Mouse (Mus musculus): ENCODE measurements around the gene Dnm3. TPM values are rescaled to one million over a fixed set of nuclear protein-coding genes. Genes with fewer than 3 reads are reported as not detected.

Gene Dnm3
- polyA plus RNA-seq, 1 experiment from 2014 or later: 1.1 TPM

GRCm38 (mm10) chr1:161976255-161977182 is 501.3 kb downstream of the Dnm3 start:
- Histone ChIP-seq H3K9me3 (replicated peaks) (no peaks in the 10 kb centered on the region), H3K4me3 (no peak overlapping the region), H3K27ac (no peak overlapping the region), H3K4me1 (peaks cover 23% of the 10 kb centered on the region), H3K27me3 (replicated peaks) (no peaks in the 10 kb centered on the region), H3K36me3 (no peaks in the 10 kb centered on the region; the same call in 1 of the 2 replicates), H3K9ac (no peak overlapping the region), H3K4me2 (no peak overlapping the region)
- WGBS (ENCODE audit: insufficient replicate concordance): 43% methylated on average over 16 of the region's 16 CpGs
- peak; percentile 72 for ATAC-seq

GRCm38 (mm10) chr1:161972233-161972632 is 505.6 kb downstream of the Dnm3 start:
- no peaks in the 10 kb centered on the region for H3K27me3 ChIP-seq (replicated peaks)
- peaks cover 8% of the 10 kb centered on the region for H3K36me3 ChIP-seq
- H3K9me3 ChIP-seq (replicated peaks): no peaks in the 10 kb centered on the region
- H3K27ac ChIP-seq: no peak overlapping the region
- no peak overlapping the region for H3K9ac ChIP-seq
- H3K4me1 ChIP-seq: peaks cover 39% of the 10 kb centered on the region
- 84% methylated on average over 8 of the region's 8 CpGs for WGBS (ENCODE audit: insufficient replicate concordance)
- H3K4me3 ChIP-seq: no peak overlapping the region
- no peak overlapping the region for H3K4me2 ChIP-seq
- no peak for ATAC-seq

- Histone ChIP-seq H3K36me3 (peaks cover 8% of the 10 kb centered on the region), H3K9me3 (replicated peaks) (no peaks in the 10 kb centered on the region), H3K9ac (no peak overlapping the region), H3K4me2 (no peak overlapping the region), H3K4me3 (no peak overlapping the region), H3K4me1 (peaks cover 34% of the 10 kb centered on the region), H3K27ac (no peak overlapping the region), H3K27me3 (replicated peaks) (no peaks in the 10 kb centered on the region)
- WGBS (ENCODE audit: insufficient replicate concordance): 92% methylated on average over 9 of the region's 9 CpGs
- no peak for ATAC-seq
Measured at GRCm38 (mm10) chr1:161970874-161971273, 507.0 kb downstream of the Dnm3 start.

GRCm38 (mm10) chr1:161968589-161969407 is 509.0 kb downstream of the Dnm3 start, which contains the start of gene Pigc:
Pigc (plus strand) TSS chr1:161969186.
- peak within 1 kb of the TSS; percentile 86 for H3K9ac ChIP-seq
- H3K4me1 ChIP-seq: peaks cover 20% of the 10 kb centered on the region
- H3K27ac ChIP-seq: peak within 1 kb of the TSS; percentile 83
- WGBS (ENCODE audit: insufficient replicate concordance): 5% methylated on average over 38 of the region's 38 CpGs
- peak within 1 kb of the TSS; percentile 78 for H3K4me3 ChIP-seq
- peaks cover 14% of the 10 kb centered on the region; the same call in 1 of the 2 replicates for H3K27me3 ChIP-seq (replicated peaks)
- ATAC-seq: peak; percentile 98
- H3K36me3 ChIP-seq: peaks cover 8% of the 10 kb centered on the region
- no peaks in the 10 kb centered on the region for H3K9me3 ChIP-seq (replicated peaks)
- H3K4me2 ChIP-seq: peak within 1 kb of the TSS; percentile 74

- peaks cover 8% of the 10 kb centered on the region for H3K36me3 ChIP-seq
- H3K27me3 ChIP-seq (replicated peaks): peaks cover 15% of the 10 kb centered on the region; the same call in 1 of the 2 replicates
- WGBS (ENCODE audit: insufficient replicate concordance): 91% methylated on average over 2 of the region's 2 CpGs
- H3K27ac ChIP-seq: no peak overlapping the region
- no peaks in the 10 kb centered on the region for H3K9me3 ChIP-seq (replicated peaks)
- peaks cover 15% of the 10 kb centered on the region for H3K4me1 ChIP-seq
- H3K4me3 ChIP-seq: no peak overlapping the region
- no peak overlapping the region for H3K4me2 ChIP-seq
- H3K9ac ChIP-seq: no peak overlapping the region
- ATAC-seq: no peak
Measured at GRCm38 (mm10) chr1:161967936-161968335, 509.9 kb downstream of the Dnm3 start.

- no peak overlapping the region for H3K9ac ChIP-seq
- H3K36me3 ChIP-seq: no peaks in the 10 kb centered on the region
- WGBS (ENCODE audit: insufficient replicate concordance): 50% methylated on average over 3 of the region's 3 CpGs
- no peak overlapping the region for H3K27ac ChIP-seq
- H3K27me3 ChIP-seq (replicated peaks): peaks cover 15% of the 10 kb centered on the region; the same call in 1 of the 2 replicates
- no peaks in the 10 kb centered on the region for H3K4me1 ChIP-seq
- H3K4me2 ChIP-seq: no peak overlapping the region
- no peaks in the 10 kb centered on the region for H3K9me3 ChIP-seq (replicated peaks)
- H3K4me3 ChIP-seq: no peak overlapping the region
- peak; percentile 49; the same call in 1 of the 2 replicates for ATAC-seq
Measured at GRCm38 (mm10) chr1:161962465-161963377, 515.1 kb downstream of the Dnm3 start.

- no peak for ATAC-seq
- Histone ChIP-seq H3K9me3 (replicated peaks) (no peaks in the 10 kb centered on the region), H3K4me1 (no peaks in the 10 kb centered on the region), H3K36me3 (no peaks in the 10 kb centered on the region), H3K4me2 (no peak overlapping the region), H3K9ac (no peak overlapping the region), H3K4me3 (no peak overlapping the region), H3K27ac (no peak overlapping the region), H3K27me3 (replicated peaks) (0 out of 2 replicates have a peak, but pooled peaks cover 5% of the 10 kb centered on the region)
- 76% methylated on average over 19 of the region's 19 CpGs for WGBS (ENCODE audit: insufficient replicate concordance)
Measured at GRCm38 (mm10) chr1:161957964-161958950, 519.6 kb downstream of the Dnm3 start.

- H3K4me2 ChIP-seq: no peak overlapping the region
- H3K4me3 ChIP-seq: no peak overlapping the region
- no peak overlapping the region for H3K27ac ChIP-seq
- H3K9ac ChIP-seq: no peak overlapping the region
- no peaks in the 10 kb centered on the region for H3K36me3 ChIP-seq
- H3K9me3 ChIP-seq (replicated peaks): no peaks in the 10 kb centered on the region
- H3K27me3 ChIP-seq (replicated peaks): 0 out of 2 replicates have a peak, but pooled peaks cover 5% of the 10 kb centered on the region
- no peak for ATAC-seq
- no peaks in the 10 kb centered on the region for H3K4me1 ChIP-seq
- 44% methylated on average over 5 of the region's 5 CpGs for WGBS (ENCODE audit: insufficient replicate concordance)
Measured at GRCm38 (mm10) chr1:161955846-161956245, 522.0 kb downstream of the Dnm3 start.

GRCm38 (mm10) chr1:161952599-161952998 is 525.2 kb downstream of the Dnm3 start:
- no peaks in the 10 kb centered on the region for H3K36me3 ChIP-seq
- no peaks in the 10 kb centered on the region for H3K4me1 ChIP-seq
- H3K9ac ChIP-seq: no peak overlapping the region
- H3K27me3 ChIP-seq (replicated peaks): peaks cover 5% of the 10 kb centered on the region; the same call in 1 of the 2 replicates
- H3K27ac ChIP-seq: no peak overlapping the region
- H3K4me2 ChIP-seq: no peak overlapping the region
- 52% methylated on average over 1 of the region's 1 CpGs for WGBS (ENCODE audit: insufficient replicate concordance)
- H3K4me3 ChIP-seq: no peak overlapping the region
- no peaks in the 10 kb centered on the region for H3K9me3 ChIP-seq (replicated peaks)
- no peak for ATAC-seq

- H3K4me3 ChIP-seq: no peak overlapping the region
- WGBS (ENCODE audit: insufficient replicate concordance): 60% methylated on average over 5 of the region's 5 CpGs
- no peak overlapping the region for H3K4me2 ChIP-seq
- H3K27me3 ChIP-seq (replicated peaks): no peaks in the 10 kb centered on the region; the same call in 1 of the 2 replicates
- no peak overlapping the region for H3K9ac ChIP-seq
- no peaks in the 10 kb centered on the region for H3K4me1 ChIP-seq
- H3K36me3 ChIP-seq: no peaks in the 10 kb centered on the region
- H3K9me3 ChIP-seq (replicated peaks): no peaks in the 10 kb centered on the region
- no peak overlapping the region for H3K27ac ChIP-seq
- ATAC-seq: no peak
Measured at GRCm38 (mm10) chr1:161951009-161951779, 526.6 kb downstream of the Dnm3 start.
